Mouse (Mus musculus) liver, postnatal 0 days (tissue): ENCODE data around the gene Hist1h3g. TPM values are rescaled to one million over a fixed set of nuclear protein-coding genes. Genes with fewer than 3 reads are reported as not detected.
"Not testable (repeated sequence)": the region's sequence is repeated elsewhere in the genome, so short reads cannot be mapped to it uniquely, and the experiment has no call there.

Experiments
- ATAC-seq: fragments of 200-750 bp; cut with Nextera tagmentation; 2 replicates; pipeline ENCODE4 v1.8.0; 2017; ENCODE audit warnings: mild to moderate bottlenecking, moderate library complexity
- DNase-seq: peaks from one replicate; pipeline ENCODE4 v3.0.0-alpha.2; 2016
- H3K27ac ChIP-seq: fragments of 300-500 bp; sonication (generic); 2 replicates; pipeline ENCODE4 v1.5.1; 2014; ENCODE audit warnings: antibody characterized with exemption, moderate library complexity, mild to moderate bottlenecking, low read depth
- H3K27me3 ChIP-seq: fragments of 300-500 bp; sonication (generic); 2 replicates; pipeline ENCODE4 v1.6.1; 2014; ENCODE audit warnings: low read length, control low read depth, mixed read lengths; ENCODE audit not compliant: insufficient read depth
- H3K36me3 ChIP-seq: fragments of 300-500 bp; sonication (generic); replicated peaks from 2 replicates; pipeline ENCODE4 v1.6.1; 2014; ENCODE audit warnings: mild to moderate bottlenecking, control low read depth, low read length, moderate library complexity, mixed read lengths; ENCODE audit not compliant: insufficient read depth
- H3K4me1 ChIP-seq: fragments of 300-500 bp; sonication (generic); 2 replicates; pipeline ENCODE4 v1.6.1; 2014; ENCODE audit warnings: antibody characterized with exemption, mild to moderate bottlenecking, control low read depth; ENCODE audit not compliant: insufficient read depth
- H3K4me2 ChIP-seq: fragments of 300-500 bp; sonication (generic); 2 replicates; pipeline ENCODE4 v1.6.1; 2014; ENCODE audit warnings: low read depth, mild to moderate bottlenecking, low read length, moderate library complexity, mixed read lengths
- H3K4me3 ChIP-seq: fragments of 300-500 bp; sonication (generic); 2 replicates; pipeline ENCODE4 v1.5.1; 2014; ENCODE audit warnings: low read depth, low read length
- H3K9ac ChIP-seq: fragments of 300-500 bp; sonication (generic); replicated peaks from 2 replicates; pipeline ENCODE4 v1.6.1; 2014; ENCODE audit warnings: mild to moderate bottlenecking, moderate library complexity
- H3K9me3 ChIP-seq: fragments of 300-500 bp; sonication (generic); 2 replicates; pipeline ENCODE4 v1.6.1; 2016; ENCODE audit warnings: mild to moderate bottlenecking, control low read depth, low read length, mixed read lengths
- CTCF ChIP-seq: sonication (generic); IDR thresholded peaks from 2 replicates; pipeline ENCODE4 v1.5.1; 2016; ENCODE audit warnings: antibody characterized with exemption, low read depth
- EP300 ChIP-seq: IDR thresholded peaks from 2 replicates; pipeline ENCODE4 v1.6.1; 2016; ENCODE audit warnings: antibody characterized with exemption, low read depth, mild to moderate bottlenecking
- WGBS: fragments of 180-500 bp; shearing (Covaris S2); extraction: QIAGEN DNeasy Blood & Tissue Kit; methylation state at CpG from one replicate; pipeline ENCODE4 v1.1.7; 2014; ENCODE audit not compliant: insufficient replicate concordance; 5-methylcytosine and 5-hydroxymethylcytosine counted together
- polyA plus RNA-seq: library from polyadenylated mRNA; unstranded; fragments of >200 nt; fragmentation: Nextera tagmentation; extraction: Ambion mirVana; gene quantifications from 2 replicates; pipeline ENCODE4 v1.2.1, GENCODE M21; 2015

The Hist1h3g gene
- polyA plus RNA-seq, 1 experiment from 2014 or later, result 6.3 TPM

DNA sequence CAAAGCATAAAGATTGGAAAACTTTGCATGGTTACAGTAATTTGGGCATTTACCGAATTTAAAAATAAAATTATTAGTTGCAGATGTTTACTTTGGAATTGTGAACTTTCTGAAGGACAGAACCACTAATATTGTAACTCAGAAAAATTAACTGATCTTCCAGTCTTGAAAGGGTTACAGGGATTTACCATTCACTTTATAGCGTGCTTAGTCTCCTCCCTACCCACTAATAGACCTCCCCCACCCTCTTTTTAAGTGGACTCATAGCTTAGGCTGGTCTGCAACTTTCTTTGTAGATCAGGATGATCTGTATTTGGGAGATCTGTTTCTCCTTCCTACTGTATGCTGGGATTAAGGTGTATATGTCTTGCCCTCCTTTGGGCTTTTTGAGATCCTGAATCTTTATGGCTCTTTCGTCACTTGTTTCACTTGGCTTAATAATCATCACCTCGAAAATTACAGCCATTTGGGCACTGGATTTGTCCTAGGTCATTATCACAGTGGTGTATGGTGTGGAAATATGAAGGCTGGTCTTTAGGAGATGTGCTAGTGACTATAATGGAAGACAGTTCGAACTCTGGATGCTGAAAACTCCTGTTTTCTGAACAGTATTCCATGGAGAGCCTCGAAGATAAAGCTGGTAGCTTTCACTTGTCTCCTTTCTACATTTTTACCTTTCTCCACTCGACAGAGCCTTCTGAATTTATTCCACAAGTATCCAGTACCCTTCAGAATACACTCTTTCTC is 1.0 kb downstream of the Hist1h3g start:
- Histone ChIP-seq H3K9ac (peak overlapping the region; percentile 70), H3K4me3 (peak overlapping the region; percentile 66), H3K27me3 (no peaks in the 10 kb centered on the region), H3K4me2 (peak overlapping the region; percentile 80), H3K27ac (peak overlapping the region; percentile 99), H3K9me3 (no peaks in the 10 kb centered on the region), H3K4me1 (peaks cover 21% of the 10 kb centered on the region), H3K36me3 (no peaks in the 10 kb centered on the region)
- ATAC-seq, result no peak
- TF ChIP-seq EP300 (no peak), CTCF (no peak)
- DNase-seq, result no peak
- 17% methylated on average over 7 of the region's 7 CpGs for WGBS

DNA sequence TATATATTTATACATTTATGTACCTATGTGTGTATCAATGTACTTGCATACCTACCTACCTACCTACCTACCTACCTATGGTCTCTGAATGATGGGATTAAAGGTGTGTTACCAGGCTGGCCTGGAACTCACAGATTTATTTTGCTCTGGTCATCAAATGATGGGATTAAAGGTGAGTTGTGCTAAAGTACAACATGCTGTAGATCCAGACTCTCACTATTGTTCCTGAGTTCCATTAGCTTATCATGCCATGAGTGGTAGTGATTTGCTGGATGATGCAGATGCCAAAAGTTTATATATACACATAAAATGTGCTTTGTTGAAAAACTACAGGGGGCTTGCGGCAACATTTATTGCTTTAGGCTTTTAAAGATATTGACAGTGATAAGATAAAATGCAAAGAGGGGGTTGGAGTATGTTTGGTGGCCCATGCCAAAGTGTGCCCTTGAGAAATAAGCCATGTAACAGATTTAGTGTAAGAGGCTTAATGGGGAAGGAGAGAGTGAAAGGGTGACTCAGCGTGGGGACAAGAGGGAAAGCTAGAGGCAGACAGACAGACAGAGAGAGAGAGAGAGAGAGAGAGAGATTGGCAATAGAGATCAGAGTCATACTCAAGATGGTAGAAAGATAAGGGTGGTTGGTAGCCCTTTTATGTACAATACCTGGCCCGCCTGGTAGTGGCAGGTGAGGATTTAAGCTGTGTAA is 1.9 kb downstream of the Hist1h3g start:
- Histone ChIP-seq H3K4me3 (peak overlapping the region; percentile 66), H3K36me3 (no peaks in the 10 kb centered on the region), H3K4me2 (peak overlapping the region; percentile 80), H3K9ac (peak overlapping the region; percentile 70), H3K27ac (peak overlapping the region; percentile 99), H3K4me1 (peaks cover 20% of the 10 kb centered on the region), H3K9me3 (no peaks in the 10 kb centered on the region), H3K27me3 (no peaks in the 10 kb centered on the region)
- DNase-seq, result no peak
- ATAC-seq, result no peak
- WGBS, result 71% methylated on average over 3 of the region's 3 CpGs
- TF ChIP-seq CTCF (no peak), EP300 (no peak)

GRCm38 (mm10) chr13:23538249-23538648 is 3.0 kb downstream of the Hist1h3g start:
- H3K36me3 ChIP-seq, result no peaks in the 10 kb centered on the region
- H3K27me3 ChIP-seq, result no peaks in the 10 kb centered on the region
- H3K9ac ChIP-seq, result no peak overlapping the region
- H3K4me2 ChIP-seq, result no peak overlapping the region
- WGBS, result 70% methylated on average over 5 of the region's 5 CpGs
- peak overlapping the region; percentile 53 for H3K27ac ChIP-seq
- DNase-seq (no peak), ATAC-seq (no peak)
- H3K9me3 ChIP-seq, result no peaks in the 10 kb centered on the region
- H3K4me1 ChIP-seq, result peaks cover 12% of the 10 kb centered on the region; the same call in 1 of the 2 replicates
- TF ChIP-seq EP300, result no peak
- H3K4me3 ChIP-seq, result no peak overlapping the region

GRCm38 (mm10) chr13:23539821-23540220 is 4.6 kb downstream of the Hist1h3g start:
- not testable (repeated sequence) for H3K36me3 ChIP-seq, H3K27ac ChIP-seq, H3K9ac ChIP-seq, H3K4me1 ChIP-seq, DNase-seq, H3K4me2 ChIP-seq, H3K27me3 ChIP-seq, H3K4me3 ChIP-seq, H3K9me3 ChIP-seq, ATAC-seq
- WGBS, result 67% methylated on average over 1 of the region's 1 CpGs

DNA sequence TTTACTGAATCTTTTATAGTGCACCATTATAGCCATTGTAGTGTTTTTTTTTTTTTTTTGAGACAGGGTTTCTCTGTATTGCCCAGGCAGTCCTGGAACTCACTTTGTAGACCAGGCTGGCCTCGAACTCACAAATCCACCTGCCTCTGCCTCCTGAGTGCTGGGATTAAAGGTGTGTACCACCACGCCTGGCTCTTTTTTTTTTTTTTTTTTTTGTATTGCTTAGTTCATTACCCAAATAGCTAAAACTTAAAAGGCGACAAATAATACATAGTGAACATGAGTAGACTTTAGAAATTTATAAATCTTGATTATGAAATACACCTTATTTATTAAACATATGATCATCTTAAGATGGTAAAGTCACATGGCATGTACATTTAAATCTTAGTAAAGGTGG is 6.3 kb downstream of the Hist1h3g start:
- 81% methylated on average over 3 of the region's 3 CpGs for WGBS
- peak overlapping the region; percentile 50; the same call in 1 of the 2 replicates for H3K4me3 ChIP-seq
- H3K4me2 ChIP-seq, result 0 out of 2 replicates have a peak overlapping the region, but pooled peaks have one; percentile 77
- H3K27me3 ChIP-seq, result no peaks in the 10 kb centered on the region
- DNase-seq (no peak), ATAC-seq (no peak)
- H3K36me3 ChIP-seq, result no peaks in the 10 kb centered on the region
- TF ChIP-seq CTCF (no peak), EP300 (no peak)
- peaks cover 7% of the 10 kb centered on the region; the same call in 1 of the 2 replicates for H3K4me1 ChIP-seq
- H3K9ac ChIP-seq, result no peak overlapping the region
- no peaks in the 10 kb centered on the region for H3K9me3 ChIP-seq
- H3K27ac ChIP-seq, result no peak overlapping the region

DNA sequence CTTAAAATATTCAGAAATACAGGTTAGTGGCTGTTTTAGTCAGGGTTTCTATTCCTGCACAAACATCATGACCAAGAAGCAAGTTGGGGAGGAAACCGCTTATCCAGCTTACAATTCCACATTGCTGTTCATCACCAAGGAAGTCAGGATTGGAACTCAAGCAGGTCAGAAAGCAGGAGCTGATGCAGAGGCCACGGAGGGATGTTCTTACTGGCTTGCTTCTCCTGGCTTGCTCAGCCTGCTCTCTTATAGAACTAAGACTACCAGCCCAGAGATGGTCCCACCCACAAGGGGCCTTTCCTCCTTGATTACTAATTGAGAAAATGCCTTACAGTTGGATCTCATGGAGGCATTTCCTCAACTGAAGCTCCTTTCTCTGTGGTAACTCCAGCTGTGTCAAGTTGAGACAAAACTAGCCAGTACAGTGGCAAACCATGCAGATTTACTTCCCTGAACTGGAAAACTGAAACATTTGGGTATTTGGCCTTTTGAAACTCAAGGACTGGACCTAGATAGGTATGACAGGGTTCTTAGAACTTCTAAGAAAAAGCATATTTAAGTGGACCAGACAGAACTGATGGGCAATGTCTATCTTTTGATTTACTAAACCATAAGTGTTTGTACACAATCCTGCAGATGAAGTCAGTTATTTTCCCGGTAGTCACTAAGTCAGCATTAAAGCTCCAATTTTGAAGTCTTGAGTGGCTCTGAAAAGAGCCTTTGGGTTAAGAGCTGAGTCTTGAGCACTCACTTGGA is 7.2 kb downstream of the Hist1h3g start:
- H3K4me1 ChIP-seq, ATAC-seq, H3K9me3 ChIP-seq, H3K36me3 ChIP-seq, DNase-seq, H3K27me3 ChIP-seq: not testable (repeated sequence)
- H3K4me2 ChIP-seq, result peak overlapping the region; percentile 77
- 11% methylated on average over 3 of the region's 3 CpGs for WGBS
- peak overlapping the region; percentile 67 for H3K9ac ChIP-seq
- peak overlapping the region; percentile 93 for H3K27ac ChIP-seq
- H3K4me3 ChIP-seq, result peak overlapping the region; percentile 50
